Mouse (Mus musculus) stomach, postnatal 0 days (tissue): ENCODE measurements around the gene G3bp2.

Source experiments
- CTCF ChIP-seq: IDR thresholded peaks from 2 replicates; pipeline ENCODE4 v1.5.1; 2016; ENCODE audit warnings: antibody characterized with exemption, low read depth, mild to moderate bottlenecking, moderate library complexity
- EP300 ChIP-seq: optimal IDR thresholded peaks from 2 replicates; pipeline ENCODE3; 2016; ENCODE audit warnings: antibody characterized with exemption

- TF ChIP-seq CTCF (no peak), EP300 (no peak)
These were observed 4.2 kb downstream of the G3bp2 start for GRCm38 (mm10) chr5:92079304-92079703.
